Mouse (Mus musculus): ENCODE measurements at regions not wholly inside any gene's neighbourhood (a gene's known extent, or its start where the extent isn't known, plus 50 kb on each side); places are given as distances from the start of the nearest gene placed in this dataset.
"Not testable (repeated sequence)": the region's sequence is repeated elsewhere in the genome, so short reads cannot be mapped to it uniquely, and the experiment has no call there.

- in situ Hi-C loops (cut with MboI; ENCODE audit: unreplicated experiment in 2 of 2): no loop called here
These were observed 208.6 kb downstream of the Bcl11a start for GRCm38 (mm10) chr11:24286129-24287108.

GRCm38 (mm10) chr11:24293209-24293608 is 215.4 kb downstream of the Bcl11a start:
- in situ Hi-C loops (cut with MboI; ENCODE audit: unreplicated experiment in 2 of 2): no loop called here

- in situ Hi-C loops (cut with MboI; ENCODE audit: unreplicated experiment in 2 of 2): no loop called here
These were observed 216.1 kb downstream of the Bcl11a start for GRCm38 (mm10) chr11:24293860-24294531.

GRCm38 (mm10) chr11:24296893-24297624 is 219.2 kb downstream of the Bcl11a start:
- in situ Hi-C loops (cut with MboI; ENCODE audit: unreplicated experiment in 2 of 2): no loop called here

- in situ Hi-C loops (cut with MboI; ENCODE audit: unreplicated experiment in 2 of 2): no loop called here
These were observed 219.9 kb downstream of the Bcl11a start for GRCm38 (mm10) chr11:24297763-24298162.

- in situ Hi-C loops (cut with MboI; ENCODE audit: unreplicated experiment in 2 of 2): no loop called here
These were observed 222.5 kb downstream of the Bcl11a start for GRCm38 (mm10) chr11:24300351-24300750.

- in situ Hi-C loops (cut with MboI; ENCODE audit: unreplicated experiment in 2 of 2): no loop called here
These were observed 223.3 kb downstream of the Bcl11a start for GRCm38 (mm10) chr11:24301201-24301600.

GRCm38 (mm10) chr11:24305145-24305553 is 227.3 kb downstream of the Bcl11a start:
- in situ Hi-C loops (cut with MboI; ENCODE audit: unreplicated experiment in 2 of 2): no loop called here

- in situ Hi-C loops (cut with MboI; ENCODE audit: unreplicated experiment in 2 of 2): no loop called here
These were observed 227.8 kb downstream of the Bcl11a start for GRCm38 (mm10) chr11:24305691-24306090.

- in situ Hi-C loops (cut with MboI; ENCODE audit: unreplicated experiment in 2 of 2): no loop called here
These were observed 228.2 kb downstream of the Bcl11a start for GRCm38 (mm10) chr11:24306101-24306500.

- in situ Hi-C loops (cut with MboI; ENCODE audit: unreplicated experiment in 2 of 2): no loop called here
These were observed 229.9 kb downstream of the Bcl11a start for GRCm38 (mm10) chr11:24307601-24308252.

- in situ Hi-C loops (cut with MboI; ENCODE audit: unreplicated experiment in 2 of 2): no loop called here
These were observed 230.4 kb downstream of the Bcl11a start for GRCm38 (mm10) chr11:24308253-24308633.

- in situ Hi-C loops (cut with MboI; ENCODE audit: unreplicated experiment in 2 of 2): no loop called here
These were observed 236.2 kb downstream of the Bcl11a start for GRCm38 (mm10) chr11:24314046-24314445.

GRCm38 (mm10) chr11:24315582-24315981 is 237.7 kb downstream of the Bcl11a start:
- in situ Hi-C loops (cut with MboI; ENCODE audit: unreplicated experiment in 2 of 2): no loop called here

GRCm38 (mm10) chr11:24316198-24316597 is 238.3 kb downstream of the Bcl11a start:
- in situ Hi-C loops (cut with MboI; ENCODE audit: unreplicated experiment in 2 of 2): no loop called here

- in situ Hi-C loops (cut with MboI; ENCODE audit: unreplicated experiment in 2 of 2): no loop called here
These were observed 240.3 kb downstream of the Bcl11a start for GRCm38 (mm10) chr11:24317989-24318735.

GRCm38 (mm10) chr11:24319222-24319621 is 241.4 kb downstream of the Bcl11a start:
- in situ Hi-C loops (cut with MboI; ENCODE audit: unreplicated experiment in 2 of 2): no loop called here

- in situ Hi-C loops (cut with MboI; ENCODE audit: unreplicated experiment in 2 of 2): not testable (repeated sequence)
These were observed 244.6 kb downstream of the Bcl11a start for GRCm38 (mm10) chr11:24322412-24322811.

GRCm38 (mm10) chr11:24328481-24328880 is 250.6 kb downstream of the Bcl11a start:
- in situ Hi-C loops (cut with MboI; ENCODE audit: unreplicated experiment in 2 of 2): no loop called here

Measured in v-Abl transformed pro-B cells (cell line).